Mouse (Mus musculus): ENCODE results near the gene Ncln. TPM values are rescaled to one million over a fixed set of nuclear protein-coding genes. Genes with fewer than 3 reads are reported as not detected.

Ncln gene
- polyA plus RNA-seq, 1 experiment = 122 TPM

- Histone ChIP-seq H3K27me3 (ENCODE audit: control insufficient read depth, insufficient read depth, insufficient read length) (peaks cover 17% of the 10 kb centered on the region), H3K36me3 (ENCODE audit: control insufficient read depth, insufficient read depth) (peaks cover 39% of the 10 kb centered on the region), H3K79me2 (ENCODE audit: control insufficient read depth, insufficient read depth) (no peaks in the 10 kb centered on the region), H3K4me3 (ENCODE audit: insufficient read depth, poor library complexity, severe bottlenecking) (no peak overlapping the region), H3K79me3 (ENCODE audit: low read depth) (no peaks in the 10 kb centered on the region), H3ac (ENCODE audit: control insufficient read depth, insufficient read length, low read depth) (no peak overlapping the region)
- TF ChIP-seq CTCF (IDR thresholded peaks at IDR 0.05; ENCODE audit: control insufficient read depth, insufficient read depth, insufficient read length) (no peak), CEBPB (IDR thresholded peaks at IDR 0.05; ENCODE audit: low read depth) (no peak), MYOD1 (IDR thresholded peaks at IDR 0.05; ENCODE audit: control insufficient read depth, insufficient read length, low read depth) (no peak), USF1 (IDR thresholded peaks at IDR 0.05; ENCODE audit: low read depth) (no peak), FOSL1 (IDR thresholded peaks at IDR 0.05; ENCODE audit: insufficient read depth, low read length, poor library complexity, severe bottlenecking) (no peak), MYOG (IDR thresholded peaks at IDR 0.05; ENCODE audit: control insufficient read depth, extremely low read depth, insufficient read length) (no peak), MAX (IDR thresholded peaks at IDR 0.05) (no peak)
Observed at GRCm38 (mm10) chr10:81485479-81486018, 10.6 kb downstream of the Ncln start.

DNA sequence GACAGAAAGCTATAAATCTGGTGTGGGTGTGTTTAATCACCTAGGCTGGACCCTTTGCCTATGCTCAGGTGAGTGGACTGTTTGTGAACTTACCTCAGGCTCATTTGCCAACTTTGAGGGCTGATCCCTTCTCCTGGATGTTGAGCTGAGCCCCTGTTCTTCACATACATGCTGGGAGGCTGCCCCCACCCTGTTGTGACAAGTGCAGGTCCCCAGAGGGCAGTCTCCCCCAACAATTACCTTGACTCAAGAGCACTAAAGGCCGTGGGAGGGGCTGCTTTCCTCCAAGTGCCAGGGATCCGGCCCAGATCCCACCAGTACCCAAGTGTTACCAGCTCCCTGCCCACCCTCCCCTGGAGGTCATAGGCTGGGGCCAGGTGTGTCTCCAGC, 11.1 kb downstream of the Ncln start:
- Histone ChIP-seq H3K36me3 (ENCODE audit: control insufficient read depth, insufficient read depth) (peaks cover 34% of the 10 kb centered on the region), H3K79me2 (ENCODE audit: control insufficient read depth, insufficient read depth) (no peaks in the 10 kb centered on the region), H3ac (ENCODE audit: control insufficient read depth, insufficient read length, low read depth) (no peak overlapping the region), H3K27me3 (ENCODE audit: control insufficient read depth, insufficient read depth, insufficient read length) (peaks cover 21% of the 10 kb centered on the region), H3K79me3 (ENCODE audit: low read depth) (no peaks in the 10 kb centered on the region), H3K4me3 (ENCODE audit: insufficient read depth, poor library complexity, severe bottlenecking) (no peak overlapping the region)
- TF ChIP-seq MYOG (IDR thresholded peaks at IDR 0.05; ENCODE audit: control insufficient read depth, extremely low read depth, insufficient read length) = no peak
- no peak for TF ChIP-seq USF1 (IDR thresholded peaks at IDR 0.05; ENCODE audit: low read depth)
- TF ChIP-seq CTCF (IDR thresholded peaks at IDR 0.05; ENCODE audit: control insufficient read depth, insufficient read depth, insufficient read length) = no peak
- no peak for TF ChIP-seq MAX (IDR thresholded peaks at IDR 0.05)
- no peak for TF ChIP-seq CEBPB (IDR thresholded peaks at IDR 0.05; ENCODE audit: low read depth)
- no peak for TF ChIP-seq FOSL1 (IDR thresholded peaks at IDR 0.05; ENCODE audit: insufficient read depth, low read length, poor library complexity, severe bottlenecking)
- TF ChIP-seq MYOD1 (IDR thresholded peaks at IDR 0.05; ENCODE audit: control insufficient read depth, insufficient read length, low read depth) = no peak

- TF ChIP-seq MYOG (IDR thresholded peaks at IDR 0.05; ENCODE audit: control insufficient read depth, extremely low read depth, insufficient read length) (no peak), FOSL1 (IDR thresholded peaks at IDR 0.05; ENCODE audit: insufficient read depth, low read length, poor library complexity, severe bottlenecking) (no peak), MAX (IDR thresholded peaks at IDR 0.05) (no peak), USF1 (IDR thresholded peaks at IDR 0.05; ENCODE audit: low read depth) (no peak), CEBPB (IDR thresholded peaks at IDR 0.05; ENCODE audit: low read depth) (no peak), CTCF (IDR thresholded peaks at IDR 0.05; ENCODE audit: control insufficient read depth, insufficient read depth, insufficient read length) (no peak), MYOD1 (IDR thresholded peaks at IDR 0.05; ENCODE audit: control insufficient read depth, insufficient read length, low read depth) (no peak)
- Histone ChIP-seq H3ac (ENCODE audit: control insufficient read depth, insufficient read length, low read depth) (no peak overlapping the region), H3K27me3 (ENCODE audit: control insufficient read depth, insufficient read depth, insufficient read length) (peaks cover 25% of the 10 kb centered on the region), H3K4me3 (ENCODE audit: insufficient read depth, poor library complexity, severe bottlenecking) (no peak overlapping the region), H3K36me3 (ENCODE audit: control insufficient read depth, insufficient read depth) (peaks cover 29% of the 10 kb centered on the region), H3K79me3 (ENCODE audit: low read depth) (no peaks in the 10 kb centered on the region), H3K79me2 (ENCODE audit: control insufficient read depth, insufficient read depth) (no peaks in the 10 kb centered on the region)
Observed at GRCm38 (mm10) chr10:81484441-81485059, 11.6 kb downstream of the Ncln start.

DNA sequence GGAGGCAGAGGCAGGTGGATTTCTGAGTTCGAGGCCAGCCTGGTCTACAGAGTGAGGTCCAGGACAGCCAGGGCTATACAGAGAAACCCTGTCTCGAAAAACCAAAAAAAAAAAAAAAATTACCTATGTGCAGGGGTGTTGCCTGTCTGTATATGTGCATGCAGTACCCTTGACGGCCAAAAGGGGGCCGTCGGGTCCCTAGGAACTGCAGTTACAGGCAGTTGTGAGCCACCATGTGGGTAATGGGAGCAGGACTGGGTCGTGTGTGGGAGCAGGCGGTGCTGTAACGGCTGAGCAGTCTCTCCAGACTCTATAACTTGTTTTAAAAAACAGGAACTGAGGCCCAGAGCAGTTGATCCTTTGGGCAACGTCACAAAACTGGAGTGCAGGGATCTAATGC, 12.2 kb downstream of the Ncln start:
- H3K36me3 ChIP-seq (ENCODE audit: control insufficient read depth, insufficient read depth) = peaks cover 24% of the 10 kb centered on the region
- no peak overlapping the region for H3ac ChIP-seq (ENCODE audit: control insufficient read depth, insufficient read length, low read depth)
- H3K79me3 ChIP-seq (ENCODE audit: low read depth) = no peaks in the 10 kb centered on the region
- no peaks in the 10 kb centered on the region for H3K79me2 ChIP-seq (ENCODE audit: control insufficient read depth, insufficient read depth)
- H3K27me3 ChIP-seq (ENCODE audit: control insufficient read depth, insufficient read depth, insufficient read length) = peaks cover 25% of the 10 kb centered on the region
- no peak overlapping the region for H3K4me3 ChIP-seq (ENCODE audit: insufficient read depth, poor library complexity, severe bottlenecking)
- no peak for TF ChIP-seq CEBPB (IDR thresholded peaks at IDR 0.05; ENCODE audit: low read depth)

DNA sequence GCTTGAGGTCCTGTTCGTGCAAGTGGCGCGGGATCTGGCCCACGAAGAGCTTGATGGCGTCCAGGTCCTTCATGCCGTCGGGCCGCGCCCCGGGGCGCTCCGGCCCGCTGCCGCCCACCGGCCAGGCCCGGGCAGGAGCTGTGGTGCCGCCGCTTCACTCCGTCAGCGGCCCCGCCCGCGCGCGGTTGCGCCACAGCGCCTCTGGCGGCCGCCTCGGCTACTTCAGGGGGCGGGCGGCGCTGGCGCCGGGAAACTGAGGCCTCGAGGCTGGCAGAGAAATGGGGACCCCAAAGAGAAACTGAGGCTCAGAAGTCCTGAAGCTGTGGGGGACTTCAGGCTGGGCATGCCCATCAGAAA, 13.7 kb downstream of the Ncln start, which contains the start of gene Celf5:
Celf5 (minus strand) TSS at position 177 of the 357 bp plus-strand sequence.
- Histone ChIP-seq H3K36me3 (ENCODE audit: control insufficient read depth, insufficient read depth) (peaks cover 9% of the 10 kb centered on the region), H3K79me3 (ENCODE audit: low read depth) (no peaks in the 10 kb centered on the region), H3ac (ENCODE audit: control insufficient read depth, insufficient read length, low read depth) (peak within 1 kb of the TSS; percentile 66), H3K4me3 (ENCODE audit: insufficient read depth, poor library complexity, severe bottlenecking) (no peak within 1 kb of the TSS), H3K79me2 (ENCODE audit: control insufficient read depth, insufficient read depth) (no peaks in the 10 kb centered on the region), H3K27me3 (ENCODE audit: control insufficient read depth, insufficient read depth, insufficient read length) (peaks cover 28% of the 10 kb centered on the region)
- TF ChIP-seq MYOD1 (IDR thresholded peaks at IDR 0.05; ENCODE audit: control insufficient read depth, insufficient read length, low read depth) = no peak
- peak; percentile 97 for TF ChIP-seq CTCF (IDR thresholded peaks at IDR 0.05; ENCODE audit: control insufficient read depth, insufficient read depth, insufficient read length)
